Mouse (Mus musculus) neural tube, embryonic 12.5 days (tissue): ENCODE measurements around the gene Mthfr. TPM values are rescaled to one million over a fixed set of nuclear protein-coding genes. Genes with fewer than 3 reads are reported as not detected.
A peak's percentile ranks its signal among the peaks of the same experiment; 100 is the strongest.

Experiments used
- ATAC-seq: fragments of 200-750 bp; cut with Nextera tagmentation; 2 replicates; pipeline ENCODE4 v1.8.0; 2017; ENCODE audit warnings: low read depth, mild to moderate bottlenecking, moderate TSS enrichment, moderate library complexity; ENCODE audit not compliant: low FRiP score
- H3K27ac ChIP-seq: fragments of 300-500 bp; sonication (generic); 2 replicates; pipeline ENCODE4 v1.5.1; 2016
- H3K27me3 ChIP-seq: fragments of 300-500 bp; sonication (generic); replicated peaks from 2 replicates; pipeline ENCODE4 v1.6.1; 2016; ENCODE audit warnings: mild to moderate bottlenecking
- H3K36me3 ChIP-seq: fragments of 300-500 bp; sonication (generic); 2 replicates; pipeline ENCODE4 v1.6.1; 2016; ENCODE audit warnings: mild to moderate bottlenecking
- H3K4me1 ChIP-seq: fragments of 300-500 bp; sonication (generic); 2 replicates; pipeline ENCODE4 v1.6.1; 2016
- H3K4me2 ChIP-seq: fragments of 300-500 bp; sonication (generic); replicated peaks from 2 replicates; pipeline ENCODE4 v1.6.1; 2016; ENCODE audit warnings: mild to moderate bottlenecking
- H3K4me3 ChIP-seq: fragments of 300-500 bp; sonication (generic); 2 replicates; pipeline ENCODE4 v1.5.1; 2016
- H3K9ac ChIP-seq: fragments of 300-500 bp; sonication (generic); 2 replicates; pipeline ENCODE4 v1.6.1; 2016; ENCODE audit warnings: mild to moderate bottlenecking
- H3K9me3 ChIP-seq: fragments of 300-500 bp; sonication (generic); 2 replicates; pipeline ENCODE4 v1.6.1; 2016; ENCODE audit warnings: mild to moderate bottlenecking
- WGBS: fragments of 180-500 bp; shearing (Covaris S2); methylation state at CpG from one replicate; pipeline ENCODE4 v1.1.7; 2016; 5-methylcytosine and 5-hydroxymethylcytosine counted together
- polyA plus RNA-seq: library from polyadenylated mRNA; unstranded; fragments of >200 nt; fragmentation: Nextera tagmentation; extraction: Ambion mirVana; gene quantifications from 2 replicates; pipeline ENCODE4 v1.2.1, GENCODE M21; 2016

The Mthfr gene
- polyA plus RNA-seq, 1 experiment from 2014 or later, result 30.7 TPM

GRCm38 (mm10) chr4:148087091-148087906, 48.4 kb downstream of the Mthfr start:
- Histone ChIP-seq H3K36me3 (no peaks in the 10 kb centered on the region), H3K27me3 (no peaks in the 10 kb centered on the region), H3K4me2 (peak overlapping the region; percentile 76), H3K27ac (0 out of 2 replicates have a peak overlapping the region, but pooled peaks have one; percentile 7), H3K4me3 (peak overlapping the region; percentile 59), H3K9me3 (no peaks in the 10 kb centered on the region), H3K9ac (peak overlapping the region; percentile 53), H3K4me1 (peaks cover 40% of the 10 kb centered on the region)
- WGBS, result 2% methylated on average over 30 of the region's 30 CpGs
- peak; percentile 59 for ATAC-seq

DNA sequence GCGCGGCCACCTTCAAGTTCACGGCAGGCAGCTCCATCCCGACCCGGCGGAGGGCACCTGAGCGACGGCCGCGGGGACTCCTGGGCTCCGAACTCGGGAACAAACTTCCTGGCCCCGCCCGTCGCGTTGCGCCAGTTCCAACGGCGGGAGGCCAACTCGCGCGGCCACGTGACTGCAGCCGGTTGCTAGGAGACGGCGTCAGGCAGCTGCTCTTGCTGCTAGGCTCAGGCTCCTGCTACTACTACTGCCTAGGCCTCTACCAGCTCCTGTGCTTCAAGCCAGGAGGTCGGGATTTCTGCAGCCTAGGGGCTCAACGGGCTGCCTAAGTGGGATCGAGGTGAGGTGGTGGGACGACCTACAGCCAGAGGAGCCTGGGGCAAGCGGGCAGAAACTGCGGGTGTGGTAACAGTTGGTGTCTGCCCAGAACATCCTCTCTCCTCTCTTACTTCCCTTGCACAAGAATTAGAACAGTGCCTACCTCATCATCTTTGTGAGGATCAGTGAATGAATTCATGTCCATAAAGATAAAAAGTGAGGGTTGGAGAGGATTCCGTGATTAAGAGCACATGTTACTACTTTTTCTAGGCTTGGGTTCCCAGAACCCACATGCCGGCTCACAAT, 49.1 kb downstream of the Mthfr start, which contains the start of gene Agtrap:
Gene Agtrap (minus strand): TSS at position 125 of the 621 bp plus-strand sequence.
- H3K4me1 ChIP-seq, result peaks cover 40% of the 10 kb centered on the region
- WGBS, result 6% methylated on average over 34 of the region's 34 CpGs

DNA sequence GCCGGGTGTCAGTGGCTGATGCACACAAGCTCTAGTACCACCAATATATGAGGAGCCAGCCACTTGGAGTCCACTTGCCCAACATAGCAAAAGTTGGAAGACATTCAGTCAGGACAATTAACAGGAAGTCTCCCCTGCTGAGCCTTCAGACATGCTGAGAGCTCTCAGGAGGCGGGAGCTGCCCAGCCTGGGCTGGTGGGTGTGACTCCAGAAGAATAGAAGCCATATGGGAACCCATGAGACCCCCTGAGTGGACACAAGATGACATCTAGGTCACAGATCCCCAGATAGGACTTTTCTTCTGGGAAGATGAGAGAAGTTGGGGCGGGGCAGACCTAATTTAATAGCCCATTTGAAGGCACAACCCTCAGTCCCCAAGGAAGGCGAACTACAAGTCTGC, 50.3 kb downstream of the Mthfr start:
- H3K36me3 ChIP-seq, result no peaks in the 10 kb centered on the region
- WGBS, result 41% methylated on average over 4 of the region's 4 CpGs
- no peak overlapping the region for H3K4me3 ChIP-seq
- H3K9ac ChIP-seq, result no peak overlapping the region
- no peaks in the 10 kb centered on the region for H3K9me3 ChIP-seq
- no peaks in the 10 kb centered on the region for H3K27me3 ChIP-seq
- H3K4me1 ChIP-seq, result peaks cover 36% of the 10 kb centered on the region
- ATAC-seq, result no peak
- H3K4me2 ChIP-seq, result no peak overlapping the region
- H3K27ac ChIP-seq, result no peak overlapping the region

More for the DNA sequence above, 49.1 kb downstream of the Mthfr start, which contains the start of gene Agtrap:
- peak; percentile 91 for ATAC-seq
- peak within 1 kb of the TSS; percentile 53 for H3K9ac ChIP-seq
- H3K27me3 ChIP-seq, result no peaks in the 10 kb centered on the region
- no peaks in the 10 kb centered on the region for H3K9me3 ChIP-seq
- H3K27ac ChIP-seq, result 0 out of 2 replicates have a peak within 1 kb of the TSS, but pooled peaks have one; percentile 7
- peak within 1 kb of the TSS; percentile 76 for H3K4me2 ChIP-seq
- peak within 1 kb of the TSS; percentile 59 for H3K4me3 ChIP-seq
- H3K36me3 ChIP-seq, result no peaks in the 10 kb centered on the region

DNA sequence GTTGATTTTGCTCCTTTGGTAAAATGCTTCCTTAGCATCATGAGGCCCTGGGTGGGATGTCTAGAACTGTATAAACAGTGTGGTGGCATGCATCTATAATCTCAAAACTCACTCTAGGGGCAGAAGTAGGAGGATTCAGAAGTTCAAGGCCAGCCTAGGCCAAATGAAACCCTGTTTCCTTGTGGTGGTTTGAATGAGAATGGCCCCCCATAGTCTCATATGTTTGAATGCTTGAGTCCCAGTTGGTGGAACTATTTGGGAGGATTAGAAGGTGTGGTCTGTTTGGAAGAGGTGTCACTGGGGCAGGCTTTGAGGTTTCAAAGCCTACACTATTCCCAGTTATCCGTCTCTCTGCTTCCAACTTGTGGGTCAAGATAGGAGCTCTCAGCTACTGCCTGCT, 52.3 kb downstream of the Mthfr start:
- H3K4me2 ChIP-seq, result no peak overlapping the region
- H3K27me3 ChIP-seq, result no peaks in the 10 kb centered on the region
- WGBS, result 93% methylated on average over 1 of the region's 1 CpGs
- no peaks in the 10 kb centered on the region for H3K36me3 ChIP-seq
- no peak overlapping the region for H3K27ac ChIP-seq
- no peak for ATAC-seq
- peaks cover 20% of the 10 kb centered on the region for H3K4me1 ChIP-seq
- no peaks in the 10 kb centered on the region for H3K9me3 ChIP-seq
- H3K4me3 ChIP-seq, result no peak overlapping the region
- H3K9ac ChIP-seq, result no peak overlapping the region

DNA sequence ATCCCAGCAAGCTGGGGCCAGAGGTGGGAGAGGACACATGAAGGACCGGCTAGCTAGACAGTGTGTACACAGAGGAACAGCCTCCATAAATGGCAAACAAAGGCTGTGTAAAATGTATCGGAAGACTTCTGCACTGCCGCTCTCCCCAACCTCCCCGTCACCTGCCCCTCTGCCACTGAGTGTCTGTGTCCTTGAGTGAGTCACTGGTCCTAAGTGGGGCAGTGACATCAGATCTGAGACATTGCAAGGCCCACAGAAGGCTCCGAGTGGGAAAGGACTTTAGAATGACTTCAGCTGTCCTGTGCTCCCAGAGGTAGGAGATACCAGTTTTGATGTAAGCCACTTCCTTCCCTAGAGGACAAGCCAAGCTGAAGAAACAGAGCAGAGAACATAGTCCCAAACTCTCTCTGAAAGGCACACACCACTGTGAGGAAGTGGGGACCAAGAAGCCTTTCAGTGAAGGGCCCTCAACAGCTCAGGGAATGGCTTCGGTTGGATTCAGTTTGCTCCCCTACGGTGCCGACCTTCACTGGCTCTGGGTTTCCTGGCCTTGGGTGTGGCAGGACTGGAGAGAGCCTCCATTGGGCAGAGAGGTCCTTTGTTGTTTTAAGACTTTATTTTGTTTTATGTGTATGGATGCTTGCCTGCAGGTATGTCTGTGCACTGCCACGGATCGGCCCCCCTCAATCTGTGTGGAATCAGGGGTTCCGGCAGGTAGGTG, 53.8 kb downstream of the Mthfr start:
- H3K9ac ChIP-seq, result no peak overlapping the region
- no peak overlapping the region for H3K4me3 ChIP-seq
- WGBS, result 91% methylated on average over 11 of the region's 11 CpGs
- no peaks in the 10 kb centered on the region for H3K36me3 ChIP-seq
- H3K4me2 ChIP-seq, result no peak overlapping the region
- no peaks in the 10 kb centered on the region for H3K9me3 ChIP-seq
- no peak for ATAC-seq
- peaks cover 6% of the 10 kb centered on the region for H3K4me1 ChIP-seq
- no peaks in the 10 kb centered on the region for H3K27me3 ChIP-seq
- no peak overlapping the region for H3K27ac ChIP-seq

DNA sequence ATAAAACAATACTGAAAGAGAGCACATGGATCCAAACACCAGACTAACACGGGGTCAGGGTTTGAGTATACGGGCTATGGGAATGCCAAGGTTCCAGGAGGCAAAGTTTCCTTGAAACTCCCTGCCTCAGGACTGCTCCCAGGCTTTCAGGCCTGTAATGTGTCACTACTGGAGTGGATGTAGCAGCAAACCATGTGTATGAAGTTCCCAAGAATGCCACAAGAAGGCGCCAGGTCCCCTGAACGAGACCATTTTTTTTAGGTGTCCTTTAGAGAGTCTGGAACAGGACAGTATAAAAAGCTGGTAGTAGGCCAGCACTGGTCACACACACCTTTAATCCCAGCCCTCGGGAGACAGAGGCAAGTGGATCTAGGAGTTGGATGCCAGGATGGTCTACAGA, 55.3 kb downstream of the Mthfr start:
- no peaks in the 10 kb centered on the region for H3K9me3 ChIP-seq
- H3K27ac ChIP-seq, result no peak overlapping the region
- 85% methylated on average over 5 of the region's 5 CpGs for WGBS
- no peak overlapping the region for H3K4me3 ChIP-seq
- H3K27me3 ChIP-seq, result no peaks in the 10 kb centered on the region
- no peaks in the 10 kb centered on the region for H3K4me1 ChIP-seq
- no peak overlapping the region for H3K4me2 ChIP-seq
- H3K9ac ChIP-seq, result no peak overlapping the region
- H3K36me3 ChIP-seq, result no peaks in the 10 kb centered on the region
- ATAC-seq, result no peak

DNA sequence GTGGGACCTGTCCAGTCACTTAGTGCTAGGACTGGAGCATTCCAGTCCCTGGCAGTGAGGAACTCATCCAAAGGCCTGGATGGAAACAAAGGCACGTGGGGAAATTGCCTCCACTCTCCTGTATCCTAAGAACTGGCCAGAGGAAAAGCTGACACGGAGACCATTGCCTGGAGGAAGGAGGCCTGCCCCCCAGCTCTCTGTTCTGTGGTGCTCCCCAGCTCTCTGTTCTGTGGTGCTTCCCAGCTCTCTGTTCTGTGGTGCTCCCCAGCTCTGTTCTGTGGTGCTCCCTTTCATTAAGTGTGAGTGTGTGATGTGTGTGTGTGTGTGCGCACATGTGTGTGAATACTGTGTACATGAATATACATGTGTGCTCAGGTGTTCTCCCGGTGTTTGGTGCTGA, 56.2 kb downstream of the Mthfr start:
- no peak overlapping the region for H3K4me2 ChIP-seq
- no peak overlapping the region for H3K4me3 ChIP-seq
- WGBS, result 76% methylated on average over 4 of the region's 4 CpGs
- H3K36me3 ChIP-seq, result no peaks in the 10 kb centered on the region
- H3K27ac ChIP-seq, result no peak overlapping the region
- ATAC-seq, result no peak
- H3K9ac ChIP-seq, result no peak overlapping the region
- no peaks in the 10 kb centered on the region for H3K9me3 ChIP-seq
- H3K4me1 ChIP-seq, result no peaks in the 10 kb centered on the region
- no peaks in the 10 kb centered on the region for H3K27me3 ChIP-seq

DNA sequence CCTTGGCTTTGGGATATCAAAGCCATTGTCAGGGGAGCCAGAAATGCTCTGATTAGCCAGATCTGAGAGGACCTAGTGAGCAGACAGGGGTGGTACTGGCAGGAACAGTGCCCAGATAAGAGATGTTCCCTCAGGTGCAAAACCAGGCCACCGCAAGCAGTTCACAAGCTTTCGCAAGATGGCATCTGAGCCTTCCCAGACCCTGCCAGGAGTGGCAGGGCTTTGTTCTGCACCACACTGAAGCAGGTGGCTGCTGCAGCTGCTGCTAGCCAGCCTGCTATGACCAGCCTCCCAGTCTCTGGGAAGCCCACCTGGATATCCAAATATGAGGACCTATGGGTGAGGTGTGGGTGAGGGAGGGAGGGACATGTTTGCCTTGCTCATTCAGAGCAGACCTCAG, 59.1 kb downstream of the Mthfr start:
- ATAC-seq, result no peak
- H3K36me3 ChIP-seq, result peaks cover 13% of the 10 kb centered on the region
- WGBS, result 98% methylated on average over 2 of the region's 2 CpGs
- peak overlapping the region; percentile 2; the same call in 1 of the 2 replicates for H3K9ac ChIP-seq
- H3K4me1 ChIP-seq, result peaks cover 7% of the 10 kb centered on the region; the same call in 1 of the 2 replicates
- no peaks in the 10 kb centered on the region for H3K9me3 ChIP-seq
- H3K4me2 ChIP-seq, result no peak overlapping the region
- no peak overlapping the region for H3K4me3 ChIP-seq
- no peaks in the 10 kb centered on the region for H3K27me3 ChIP-seq
- H3K27ac ChIP-seq, result no peak overlapping the region

- Histone ChIP-seq H3K4me2 (no peak overlapping the region), H3K9me3 (no peaks in the 10 kb centered on the region), H3K4me3 (no peak overlapping the region), H3K27me3 (no peaks in the 10 kb centered on the region), H3K4me1 (peaks cover 7% of the 10 kb centered on the region; the same call in 1 of the 2 replicates), H3K36me3 (peaks cover 13% of the 10 kb centered on the region), H3K27ac (no peak overlapping the region), H3K9ac (no peak overlapping the region)
- no peak for ATAC-seq
- WGBS, result 89% methylated on average over 3 of the region's 3 CpGs
Measured at GRCm38 (mm10) chr4:148098666-148099065, 59.8 kb downstream of the Mthfr start.

GRCm38 (mm10) chr4:148101801-148102527, 63.1 kb downstream of the Mthfr start:
- H3K4me3 ChIP-seq, result 0 out of 2 replicates have a peak overlapping the region, but pooled peaks have one; percentile 0
- H3K27me3 ChIP-seq, result no peaks in the 10 kb centered on the region
- peak; percentile 82 for ATAC-seq
- WGBS, result 20% methylated on average over 29 of the region's 29 CpGs
- peaks cover 13% of the 10 kb centered on the region for H3K36me3 ChIP-seq
- peak overlapping the region; percentile 53 for H3K4me2 ChIP-seq
- 0 out of 2 replicates have a peak overlapping the region, but pooled peaks have one; percentile 22 for H3K9ac ChIP-seq
- H3K4me1 ChIP-seq, result peaks cover 7% of the 10 kb centered on the region; the same call in 1 of the 2 replicates
- H3K9me3 ChIP-seq, result no peaks in the 10 kb centered on the region
- H3K27ac ChIP-seq, result no peak overlapping the region

DNA sequence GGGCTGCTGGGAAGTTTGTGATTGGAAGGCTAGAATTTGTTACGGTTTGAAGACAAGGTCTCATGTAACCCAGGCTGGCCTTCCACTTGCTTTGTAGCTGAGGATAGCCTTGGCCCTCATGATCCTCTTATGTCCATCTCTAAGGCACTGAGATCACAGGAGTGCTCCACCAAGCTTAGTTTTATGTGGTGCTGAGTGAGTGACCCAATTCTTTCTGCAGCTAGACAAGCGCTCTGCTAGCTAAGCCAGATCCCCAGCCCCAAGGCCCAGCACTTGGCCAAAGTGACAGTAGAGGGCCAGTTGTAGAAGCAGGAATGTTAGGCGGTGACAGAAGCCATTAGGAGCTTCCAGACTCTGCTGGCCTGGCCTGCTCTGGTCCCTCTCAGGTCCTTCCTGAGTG, 65.3 kb downstream of the Mthfr start:
- Histone ChIP-seq H3K27me3 (no peaks in the 10 kb centered on the region), H3K36me3 (peaks cover 27% of the 10 kb centered on the region), H3K4me2 (no peak overlapping the region), H3K27ac (no peak overlapping the region), H3K4me1 (peaks cover 20% of the 10 kb centered on the region), H3K9ac (no peak overlapping the region), H3K4me3 (no peak overlapping the region), H3K9me3 (no peaks in the 10 kb centered on the region)
- no peak for ATAC-seq
- WGBS, result 84% methylated on average over 3 of the region's 3 CpGs
